Mouse (Mus musculus) layer of hippocampus, adult 18-20 months (tissue): Measurements from ENCODE around the gene Cfl2. TPM values are rescaled to one million over a fixed set of nuclear protein-coding genes. Genes with fewer than 3 reads are reported as not detected.
"Not testable (repeated sequence)": the region's sequence is repeated elsewhere in the genome, so short reads cannot be mapped to it uniquely, and the experiment has no call there.

Source experiments
- DNase-seq, 2 experiments: peaks; one replicate each; pipeline ENCODE4 v3.0.0; 2022; ENCODE audit warnings: low spot score in 2 of 2
- total RNA-seq, 2 experiments: library from RNA; stranded (reverse); gene quantifications; 2 replicates each; pipeline ENCODE4 v1.2.3; 2021

Cfl2 gene
- total RNA-seq, 2 experiments from 2014 or later, result 94.7 to 95.9 TPM

GRCm38 (mm10) chr12:54831927-54832326 lies 30.8 kb downstream of the Cfl2 start:
- DNase-seq, result not testable (repeated sequence)

- peak; percentile 62 to 86 for DNase-seq
These were observed 32.1 kb downstream of the Cfl2 start for GRCm38 (mm10) chr12:54830574-54830973.

DNA sequence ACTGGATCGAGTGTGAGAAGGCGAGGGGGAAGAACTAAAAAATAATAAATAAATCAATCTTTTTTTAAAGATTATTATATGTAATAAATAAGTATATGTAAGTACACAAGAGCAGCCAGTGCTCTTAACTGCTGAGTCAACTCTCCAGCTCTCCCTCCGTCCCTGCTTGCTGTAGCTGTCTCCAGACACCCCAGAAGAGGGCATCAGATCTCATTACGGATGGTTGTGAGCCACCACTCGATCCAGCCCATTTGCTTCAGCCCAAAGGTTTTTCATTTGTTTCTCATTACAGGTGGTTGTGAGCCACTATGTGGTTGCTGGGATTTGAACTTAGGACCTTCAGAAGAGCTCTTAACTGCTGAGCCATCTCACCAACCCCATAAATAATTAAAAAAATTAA lies 32.8 kb downstream of the Cfl2 start:
- no peak for DNase-seq

GRCm38 (mm10) chr12:54828043-54828442 lies 34.6 kb downstream of the Cfl2 start:
- no peak for DNase-seq

- DNase-seq, result no peak
These were observed 37.5 kb downstream of the Cfl2 start for GRCm38 (mm10) chr12:54825202-54825601.

DNA sequence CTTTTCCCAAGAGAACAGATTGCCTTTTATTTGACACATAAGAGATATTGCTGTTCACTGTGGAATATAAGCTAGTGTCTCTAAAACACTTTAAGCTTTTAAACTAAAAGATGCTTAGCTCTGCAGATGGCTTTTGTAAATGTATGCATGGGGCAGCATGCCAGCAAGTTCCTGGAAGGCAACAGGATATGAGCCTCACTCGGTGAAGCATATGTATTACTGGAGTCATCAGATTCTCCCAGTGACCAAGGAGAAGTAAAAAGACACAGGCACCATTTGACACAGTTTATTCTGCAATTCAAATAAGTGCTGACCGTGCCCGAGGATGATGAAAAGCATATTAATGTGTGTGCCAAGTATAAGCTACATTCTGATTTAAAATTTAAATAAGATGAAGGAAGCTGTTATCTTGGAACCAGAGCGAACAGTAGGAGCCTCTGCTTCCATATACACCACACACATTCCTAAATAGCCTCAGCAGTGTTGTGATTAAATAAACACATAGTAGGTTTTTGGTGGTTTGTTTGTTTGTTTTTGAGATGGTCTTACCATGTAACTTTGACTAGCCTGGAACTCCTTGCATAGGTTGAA lies 39.7 kb downstream of the Cfl2 start:
- DNase-seq, result peak; percentile 30 to 69

GRCm38 (mm10) chr12:54820684-54821161 lies 42.0 kb downstream of the Cfl2 start:
- DNase-seq, result no peak

GRCm38 (mm10) chr12:54819181-54819935 lies 43.3 kb downstream of the Cfl2 start:
- DNase-seq, result no peak

GRCm38 (mm10) chr12:54810142-54810541 lies 52.5 kb downstream of the Cfl2 start:
- no peak for DNase-seq

Other genes starting within 250 kb of the Cfl2 start
- 10 to 100 TPM; 27.2 to 27.3 TPM for gene Sptssa, start 206.3 kb downstream of the Cfl2 start, total RNA-seq
- gene Eapp, start 167.0 kb downstream of the Cfl2 start, total RNA-seq, result 10 to 100 TPM; 36.3 to 39.3 TPM
- 10 to 100 TPM; 43.4 to 47.9 TPM for gene Snx6, start 67.2 kb downstream of the Cfl2 start, total RNA-seq
- not detected for gene Gm20403, start 123.7 kb upstream of the Cfl2 start, total RNA-seq
- 1 to 10 TPM in 1 of 2 experiments, under 1 TPM in 1; 0.58 to 1.0 TPM for gene Baz1a, start 151.5 kb upstream of the Cfl2 start, total RNA-seq
- gene 2700097O09Rik, start 217.2 kb upstream of the Cfl2 start, total RNA-seq, result 10 to 100 TPM in 1 of 2 experiments, 1 to 10 TPM in 1; 8.2 to 10.9 TPM
- gene Srp54a, start 217.4 kb upstream of the Cfl2 start, total RNA-seq, result 10 to 100 TPM; 84.1 to 90.0 TPM